Mouse (Mus musculus) frontal cortex, postnatal 10 days (tissue): ENCODE data around the gene Ugt2b35.
"Not testable (repeated sequence)": the region's sequence is repeated elsewhere in the genome, so short reads cannot be mapped to it uniquely, and the experiment has no call there.

Experiments
- DNase-seq, 2 experiments: peaks; one replicate each; pipeline ENCODE4 v3.0.0; 2022; ENCODE audit warnings: low spot score in 2 of 2, mixed read lengths in 1 of 2

Gene Ugt2b35

DNA sequence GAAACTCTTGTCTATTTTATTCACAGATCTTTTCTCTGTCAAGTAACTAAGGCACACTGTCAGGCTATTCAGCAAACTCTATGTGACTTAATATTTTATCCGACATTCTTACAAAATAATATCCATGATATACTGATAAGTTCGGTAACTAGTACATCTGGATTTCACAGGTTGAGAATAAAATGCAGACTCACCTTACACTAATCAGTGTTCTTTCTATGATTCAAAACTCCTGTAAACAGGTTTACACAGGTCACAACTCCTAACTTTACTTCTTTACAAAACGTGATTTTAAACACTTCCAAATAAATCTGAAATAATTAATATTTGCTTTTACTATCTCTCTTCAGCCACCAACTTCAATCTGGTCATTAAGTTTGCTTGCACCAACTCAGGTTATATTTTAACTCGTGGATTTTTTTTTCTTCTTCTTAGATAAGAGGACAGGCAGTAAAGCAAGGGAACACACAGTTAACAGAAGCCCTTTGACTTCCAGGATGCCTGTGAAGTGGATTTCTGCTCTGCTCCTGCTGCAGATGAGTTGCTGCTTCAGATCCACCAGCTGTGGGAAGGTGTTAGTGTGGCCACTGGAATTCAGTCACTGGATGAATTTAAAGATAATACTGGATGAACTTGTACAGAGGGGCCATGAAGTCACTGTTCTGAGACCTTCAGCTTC, at the start of gene Ugt2b35:
Gene Ugt2b35, plus strand, starts transcription at position 466 of the 679 bp plus-strand sequence.
- DNase-seq, result no peak

DNA sequence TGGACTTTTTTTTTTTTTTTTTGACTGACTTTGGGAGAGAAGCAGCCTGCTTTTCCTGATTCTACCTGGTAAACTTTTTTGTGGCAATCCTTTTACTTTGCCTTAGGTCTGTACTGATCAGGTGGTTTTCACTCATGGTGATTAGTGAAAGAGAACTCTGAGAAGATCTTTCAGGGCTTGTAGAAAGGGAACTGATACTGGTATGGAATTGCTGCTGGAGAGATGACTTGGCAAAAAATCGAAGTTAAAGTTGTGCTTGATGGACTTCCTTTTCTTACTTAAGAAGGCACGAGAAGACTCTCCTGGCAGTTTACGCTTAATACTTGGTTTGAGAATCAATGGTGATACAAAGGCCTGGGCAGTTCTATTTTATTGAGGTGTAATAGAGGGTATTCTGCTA, 40.2 kb upstream of the Ugt2b35 start:
- DNase-seq, result no peak

DNA sequence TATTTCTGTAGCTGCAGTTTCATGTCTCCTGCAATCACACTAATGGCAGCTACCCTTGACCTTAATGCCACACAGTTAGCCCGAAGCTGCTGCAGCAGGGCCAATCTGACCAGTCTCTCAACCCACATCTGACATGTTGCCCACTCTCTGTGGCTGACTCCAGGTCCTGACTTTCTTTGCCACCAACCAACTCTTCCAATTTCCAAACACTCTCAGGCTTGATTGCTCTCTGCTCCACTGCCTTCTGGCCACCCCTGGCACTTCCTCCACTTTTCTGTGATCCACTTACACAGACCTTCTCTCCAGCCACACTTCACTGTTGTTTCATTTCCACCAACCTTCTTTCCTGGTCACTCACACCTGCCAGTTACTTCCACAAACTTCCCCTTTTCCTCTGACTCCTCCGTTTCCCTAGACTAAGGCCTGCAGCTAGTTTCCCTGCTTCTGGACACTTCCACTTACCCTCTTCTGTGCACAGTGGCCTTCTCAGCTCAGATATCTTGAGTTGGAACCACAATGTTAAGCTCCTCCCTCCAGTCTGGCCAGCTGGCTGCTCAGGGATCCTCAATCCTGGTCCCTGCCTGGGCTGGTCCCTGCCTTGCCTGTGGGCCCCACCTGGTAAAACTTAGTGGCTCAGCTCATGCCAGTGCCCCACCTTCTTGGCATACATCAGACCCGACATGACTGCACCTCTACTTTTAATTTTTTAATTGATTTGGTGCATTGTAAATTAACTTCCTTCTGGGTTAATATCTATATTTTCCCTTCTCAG, 38.9 kb upstream of the Ugt2b35 start:
- no peak for DNase-seq

DNA sequence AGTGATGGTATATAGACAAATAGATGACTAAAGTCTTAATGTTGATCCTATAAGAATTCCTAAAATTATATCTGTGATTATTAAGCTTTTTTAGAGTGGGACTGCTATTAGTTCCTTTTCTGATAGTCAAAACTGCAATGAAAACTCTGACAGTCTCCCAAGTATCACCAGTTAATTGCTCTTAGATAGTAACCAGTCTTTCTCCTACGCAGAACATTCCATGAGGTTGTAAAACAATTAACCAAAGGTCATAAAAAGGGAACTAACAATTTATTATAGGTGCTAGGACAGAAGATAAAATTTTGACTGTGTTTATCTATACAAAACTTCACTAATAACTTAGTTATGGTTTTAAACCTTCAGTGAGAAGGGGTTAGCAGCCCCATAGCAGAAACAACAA, 37.8 kb upstream of the Ugt2b35 start:
- not testable (repeated sequence) for DNase-seq

DNA sequence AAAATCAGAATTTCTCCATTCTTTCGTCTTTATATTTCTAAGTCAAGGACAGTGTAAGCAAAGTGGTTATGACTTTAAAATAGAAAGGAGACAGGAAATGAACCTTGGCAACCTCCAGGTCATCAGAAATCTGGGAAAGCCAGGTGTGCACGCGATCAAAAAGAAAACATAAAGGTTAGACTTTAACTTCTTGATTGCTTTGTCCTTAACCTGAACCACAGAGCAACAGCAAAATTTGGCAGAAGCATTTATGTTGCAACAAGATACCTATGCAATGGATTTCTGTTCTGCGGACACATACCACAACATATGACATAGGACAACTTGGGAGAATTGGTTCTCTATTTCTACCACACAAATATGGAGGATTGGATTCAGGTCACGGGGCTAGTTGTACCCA, 33.4 kb upstream of the Ugt2b35 start:
- not testable (repeated sequence) for DNase-seq

DNA sequence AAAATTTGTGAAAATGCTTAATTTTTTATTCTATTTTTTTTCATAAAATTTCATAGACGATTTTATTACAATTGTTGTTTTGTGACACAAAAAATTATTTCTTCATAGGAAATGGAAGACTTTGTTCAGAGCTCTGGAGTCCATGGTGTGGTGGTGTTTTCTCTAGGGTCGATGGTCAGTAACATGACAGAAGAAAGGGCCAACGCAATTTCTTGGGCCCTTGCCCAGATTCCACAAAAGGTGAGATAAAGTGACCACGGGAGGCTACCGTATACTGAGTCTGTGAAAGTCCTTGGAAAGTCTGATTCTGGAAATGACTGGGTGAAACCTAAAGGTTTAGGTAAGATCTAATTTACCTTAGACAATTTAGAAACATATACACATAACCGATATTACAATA, 4.1 kb downstream of the Ugt2b35 start:
- no peak for DNase-seq

DNA sequence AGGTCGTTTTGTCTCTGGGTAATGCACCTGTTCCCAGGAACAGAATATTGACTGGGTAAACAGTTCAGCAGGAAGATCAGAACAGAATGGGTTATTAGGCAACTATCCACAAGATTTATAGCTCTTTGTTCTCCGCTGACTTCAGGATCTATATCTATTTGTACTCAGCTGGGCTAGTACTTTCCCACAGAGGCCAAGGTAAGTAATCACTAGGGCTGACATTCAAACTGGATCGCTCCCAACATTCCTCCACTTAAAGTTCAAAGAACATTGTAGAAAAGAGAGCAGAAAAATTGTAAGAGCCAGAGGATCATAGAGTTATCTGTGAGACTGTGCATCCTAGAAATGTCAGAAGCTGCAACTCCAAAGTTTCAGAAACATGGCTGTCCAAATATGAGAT, 14.8 kb downstream of the Ugt2b35 start:
- DNase-seq, result no peak

DNA sequence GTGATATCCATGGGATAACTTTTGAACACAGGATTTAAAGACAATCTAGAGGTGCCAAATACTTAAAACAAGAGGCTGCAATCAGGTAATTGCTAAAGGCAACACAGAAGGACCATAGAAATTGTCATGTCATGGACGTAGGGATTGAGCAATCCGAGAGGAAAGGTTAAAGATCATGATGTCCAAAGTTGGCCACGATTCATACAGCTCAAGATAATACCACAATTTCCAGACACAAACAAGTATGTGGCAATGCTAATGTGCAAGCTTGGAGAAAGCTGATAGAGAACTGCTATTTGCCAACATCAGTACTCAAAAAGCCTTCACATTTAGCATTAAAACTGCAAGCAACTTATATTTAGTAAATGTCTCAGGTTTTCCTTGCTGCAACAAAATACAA, 26.7 kb downstream of the Ugt2b35 start:
- no peak for DNase-seq

DNA sequence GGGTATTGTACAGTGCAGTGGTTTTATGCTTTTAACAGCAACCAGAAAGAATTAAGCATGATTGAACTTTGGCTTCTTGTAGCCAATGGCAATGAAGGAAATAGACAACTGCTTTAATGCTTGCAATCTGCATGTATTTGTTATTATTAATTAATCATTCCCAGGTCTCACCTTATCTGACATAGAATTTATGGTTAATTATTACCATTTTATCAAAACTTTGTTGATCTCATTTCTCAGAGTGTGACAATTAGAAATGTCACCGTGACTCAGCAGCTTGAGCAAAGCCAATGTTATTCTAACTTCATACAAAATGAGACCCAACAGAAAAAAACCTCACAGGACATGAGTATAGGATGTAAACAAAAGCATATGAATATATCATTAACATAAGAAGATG, 30.0 kb downstream of the Ugt2b35 start:
- DNase-seq, result no peak
